Mouse (Mus musculus) adipose tissue, adult 10 weeks (tissue): Measurements from ENCODE around the gene Cyp26a1. TPM values are rescaled to one million over a fixed set of nuclear protein-coding genes. Genes with fewer than 3 reads are reported as not detected.

ENCODE experiments used
- polyA plus RNA-seq: library from polyadenylated mRNA; stranded (reverse); fragments of 350-450 nt; fragmentation: Illumina TruSeq; extraction: RNeasy Lipid Tissue Mini Kit (QIAGEN cat#74804); gene quantifications from one replicate; pipeline ENCODE4 v1.2.3, GENCODE M21; 2014; ENCODE audit warnings: low read depth, low replicate concordance

Cyp26a1 gene
- polyA plus RNA-seq: 0.56 TPM

GRCm38 (mm10) chr19:37697651-37698272 is at the start of gene Cyp26a1:
Gene Cyp26a1, plus strand, starts transcription at chr19:37697798.

GRCm38 (mm10) chr19:37685281-37685680 is 12.3 kb upstream of the Cyp26a1 start, which contains the start of gene Cyp26c1:
Gene Cyp26c1, plus strand, starts transcription at chr19:37685581.

Other genes starting within 250 kb of the Cyp26a1 start
- gene Exoc6, start 147.4 kb upstream of the Cyp26a1 start, polyA plus RNA-seq: 14.5 TPM
- not detected for gene Cyp26c1, start 12.2 kb upstream of the Cyp26a1 start, polyA plus RNA-seq